Mouse (Mus musculus) megakaryocyte, embryonic 14.5 days (primary cell): ENCODE data around the gene Gm3604.
"Not testable (repeated sequence)": the region's sequence is repeated elsewhere in the genome, so short reads cannot be mapped to it uniquely, and the experiment has no call there.

ENCODE experiments used
- FLI1 ChIP-seq: IDR thresholded peaks from 2 replicates; pipeline ENCODE4 v1.6.1; 2012; ENCODE audit warnings: low read length, inconsistent platforms, mixed read lengths
- GATA1 ChIP-seq: IDR thresholded peaks from 3 replicates; pipeline ENCODE4 v1.6.1; 2012; ENCODE audit warnings: mixed read lengths, low read length, inconsistent platforms, borderline replicate concordance

DNA sequence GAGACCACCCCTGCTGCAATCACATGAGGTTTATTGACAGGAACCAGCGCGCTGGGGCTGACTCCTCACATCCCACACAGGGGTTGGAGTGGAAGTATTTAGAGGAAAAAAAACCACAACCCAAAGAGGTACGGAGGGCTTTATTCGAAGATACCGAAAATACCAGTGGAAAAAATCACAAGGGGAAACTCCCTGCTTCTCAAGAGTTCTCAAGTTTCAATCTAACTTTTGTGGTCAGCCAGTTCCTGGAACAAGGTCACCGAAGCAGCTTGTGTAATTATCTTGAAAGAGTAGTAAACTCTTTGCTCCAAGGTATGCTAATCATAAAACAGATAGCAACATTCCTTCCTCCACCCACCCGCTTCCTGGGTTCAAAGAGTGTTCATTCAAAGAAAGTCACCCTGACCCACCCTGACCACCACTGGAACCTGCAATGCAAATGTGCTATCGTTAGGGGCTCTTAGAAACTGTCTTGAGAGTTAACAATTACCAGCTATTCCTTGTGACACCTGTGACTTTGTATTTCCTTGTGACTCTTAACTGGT is 7.2 kb upstream of the Gm3604 start:
- not testable (repeated sequence) for TF ChIP-seq GATA1, FLI1
